Mouse (Mus musculus) lung, postnatal 25 days (tissue): ENCODE data around the gene Nkx3-2.

Experiments used
- DNase-seq: peaks from one replicate; pipeline ENCODE4 v3.0.0; 2022; ENCODE audit warnings: low spot score

Nkx3-2 gene

GRCm38 (mm10) chr5:41762141-41762946 lies 2.0 kb downstream of the Nkx3-2 start:
- no peak for DNase-seq

- DNase-seq, result no peak
These were observed 2.7 kb downstream of the Nkx3-2 start for GRCm38 (mm10) chr5:41761509-41762140.

GRCm38 (mm10) chr5:41760831-41761508 lies 3.3 kb downstream of the Nkx3-2 start:
- DNase-seq, result no peak

GRCm38 (mm10) chr5:41760071-41760470 lies 4.2 kb downstream of the Nkx3-2 start:
- no peak for DNase-seq

- no peak for DNase-seq
These were observed 5.3 kb downstream of the Nkx3-2 start for GRCm38 (mm10) chr5:41758671-41759639.

GRCm38 (mm10) chr5:41757338-41757737 lies 7.0 kb downstream of the Nkx3-2 start:
- DNase-seq, result no peak

GRCm38 (mm10) chr5:41756396-41756795 lies 7.9 kb downstream of the Nkx3-2 start:
- no peak for DNase-seq

- DNase-seq, result no peak
These were observed 8.8 kb downstream of the Nkx3-2 start for GRCm38 (mm10) chr5:41755373-41755960.

GRCm38 (mm10) chr5:41754836-41755235 lies 9.5 kb downstream of the Nkx3-2 start:
- DNase-seq, result no peak

- DNase-seq, result no peak
These were observed 10.0 kb downstream of the Nkx3-2 start for GRCm38 (mm10) chr5:41754226-41754775.

- no peak for DNase-seq
These were observed 11.6 kb downstream of the Nkx3-2 start for GRCm38 (mm10) chr5:41752721-41753120.

GRCm38 (mm10) chr5:41744898-41745780 lies 19.2 kb downstream of the Nkx3-2 start:
- DNase-seq, result no peak

GRCm38 (mm10) chr5:41744234-41744633 lies 20.1 kb downstream of the Nkx3-2 start:
- DNase-seq, result no peak

GRCm38 (mm10) chr5:41738817-41739216 lies 25.5 kb downstream of the Nkx3-2 start:
- DNase-seq, result no peak

GRCm38 (mm10) chr5:41737039-41737438 lies 27.3 kb downstream of the Nkx3-2 start:
- DNase-seq, result no peak

- no peak for DNase-seq
These were observed 37.3 kb downstream of the Nkx3-2 start for GRCm38 (mm10) chr5:41727017-41727416.

GRCm38 (mm10) chr5:41725573-41725972 lies 38.7 kb downstream of the Nkx3-2 start:
- DNase-seq, result no peak
